Mouse (Mus musculus): ENCODE measurements at regions not wholly inside any gene's neighbourhood (a gene's known extent, or its start where the extent isn't known, plus 50 kb on each side); places are given as distances from the start of the nearest gene placed in this dataset.

DNA sequence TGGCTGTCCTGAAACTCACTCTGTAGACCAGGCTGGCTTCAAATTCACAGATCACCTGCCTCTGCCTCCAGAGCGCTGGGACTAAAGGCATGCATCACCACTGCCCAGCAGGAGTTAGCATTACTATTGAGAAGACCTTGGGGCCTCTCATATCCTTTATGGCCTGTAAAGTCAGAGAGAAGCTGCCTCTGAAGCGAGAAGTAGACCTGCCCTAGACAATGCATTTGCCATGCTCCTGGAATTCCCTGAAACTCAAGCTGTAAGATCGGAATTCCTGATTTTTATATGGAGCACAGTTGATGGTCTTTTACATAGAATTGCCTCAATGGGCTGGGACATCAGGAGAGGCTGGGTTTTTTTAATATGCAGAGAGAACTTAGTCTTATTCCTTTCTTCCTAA lies 174.0 kb upstream of the Tenm3 start:
- DNase-seq (ENCODE audit: low spot score in 2 of 2), result no peak

DNA sequence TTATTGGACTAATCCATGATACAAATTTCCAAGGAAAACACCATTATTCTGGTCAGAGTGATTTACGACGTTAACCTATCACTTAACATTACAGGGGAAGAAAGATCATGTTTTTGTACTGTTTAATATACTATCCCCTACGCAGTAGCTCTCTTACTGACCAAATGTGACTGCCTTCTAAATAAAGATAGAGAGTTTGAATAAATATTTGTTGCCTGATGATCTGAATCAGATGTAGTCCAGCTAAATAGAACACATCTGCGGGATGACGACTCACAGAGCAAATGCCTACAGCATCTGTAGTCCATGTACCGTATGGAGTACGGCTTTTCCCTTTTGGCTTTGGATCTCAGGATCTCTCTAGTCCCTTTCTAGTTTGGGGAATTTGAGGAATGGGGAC lies 171.9 kb upstream of the Tenm3 start:
- DNase-seq (ENCODE audit: low spot score in 2 of 2), result no peak

DNA sequence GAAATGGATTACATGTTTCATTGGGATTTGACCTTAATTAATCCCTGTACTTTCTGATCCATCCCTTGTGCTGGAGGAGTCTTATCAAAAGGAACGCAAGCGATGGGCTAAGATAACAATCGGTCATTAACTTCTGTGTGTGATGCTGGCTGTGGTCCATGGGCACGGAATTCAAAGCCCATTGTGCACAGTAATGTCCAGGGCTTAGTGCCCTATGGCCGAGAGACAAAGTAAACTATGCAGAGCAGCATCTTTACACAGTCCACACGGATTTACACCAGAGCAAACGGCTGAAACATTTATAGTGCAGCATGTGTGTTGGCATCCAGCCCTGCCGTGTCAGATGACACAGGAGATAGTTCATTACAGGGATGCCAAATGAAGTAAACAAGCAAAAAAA lies 171.4 kb upstream of the Tenm3 start:
- peak in 1 of 2 experiments; percentile 2 for DNase-seq (ENCODE audit: low spot score in 2 of 2)

DNA sequence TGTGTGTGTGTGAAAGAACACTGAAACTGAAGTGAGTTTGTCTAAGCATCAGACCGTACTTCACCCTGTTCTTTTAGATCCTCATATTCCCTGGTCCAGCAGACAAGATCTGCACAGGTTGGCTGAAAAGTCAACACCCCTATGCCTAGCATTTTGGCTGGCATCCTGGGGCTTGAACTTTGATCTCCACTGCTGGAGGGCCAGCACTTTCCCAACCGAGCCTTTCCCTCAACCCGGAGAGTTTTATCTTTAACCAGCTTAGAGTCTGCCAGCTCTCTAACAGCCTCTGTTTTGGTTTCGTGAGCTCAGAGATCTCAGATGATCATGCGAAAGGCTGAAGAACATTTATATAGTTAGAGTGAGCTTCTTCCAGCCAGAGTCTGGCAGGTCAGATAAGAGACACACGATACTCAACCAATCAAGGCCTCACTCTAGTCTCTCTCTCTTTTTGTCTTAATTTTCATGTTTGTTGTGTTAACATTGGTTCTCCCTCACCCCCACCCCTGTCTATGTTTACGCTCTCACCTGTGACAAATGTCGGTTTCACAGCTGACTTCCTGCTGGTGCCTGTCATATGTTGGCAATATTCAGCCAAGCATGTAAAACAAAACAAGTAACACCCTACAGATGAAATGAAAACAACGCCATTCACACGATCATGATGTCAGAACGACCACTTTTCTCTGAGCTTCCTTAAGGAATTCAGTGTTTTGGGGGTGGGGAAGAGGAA lies 162.7 kb upstream of the Tenm3 start:
- no peak for DNase-seq (ENCODE audit: low spot score in 2 of 2)

DNA sequence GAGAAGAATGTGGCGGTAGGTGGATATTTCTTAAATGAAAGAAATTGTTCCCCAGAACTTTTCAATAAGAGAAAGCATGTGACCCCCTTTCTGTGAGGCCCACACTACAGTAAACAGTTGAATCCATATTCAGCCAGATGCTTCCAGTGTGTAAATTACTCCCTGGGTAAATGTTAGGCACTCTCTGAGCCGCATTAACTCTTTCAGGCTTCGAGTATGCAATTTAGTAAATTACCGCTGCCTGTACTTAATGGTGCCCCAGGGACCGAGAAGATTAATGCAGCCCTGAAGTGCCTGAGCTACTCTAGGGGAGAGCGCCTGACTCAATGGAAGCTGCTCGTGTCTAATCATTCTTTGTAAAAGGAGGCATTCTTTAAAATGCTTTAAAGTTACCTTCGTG lies 137.9 kb upstream of the Tenm3 start:
- no peak for DNase-seq (ENCODE audit: low spot score in 2 of 2)

DNA sequence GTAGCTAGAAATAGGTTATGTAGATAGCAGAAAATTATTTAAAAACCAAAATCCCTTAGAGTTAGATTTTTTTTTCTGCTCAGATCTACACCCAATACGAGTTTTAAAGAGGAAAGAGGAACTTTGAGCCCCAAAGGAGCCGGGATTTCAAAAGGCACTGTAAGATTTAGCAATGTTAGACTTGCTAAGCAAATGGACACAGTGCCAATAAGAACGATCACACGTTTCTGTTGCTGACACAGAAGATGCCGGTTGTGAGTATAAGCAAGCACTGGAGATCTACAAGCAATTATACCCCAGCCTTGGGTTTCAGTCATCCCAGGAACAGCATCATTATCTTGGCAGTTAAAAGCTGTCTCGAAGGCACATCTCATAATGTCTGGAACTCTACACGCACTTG lies 137.0 kb upstream of the Tenm3 start:
- DNase-seq (ENCODE audit: low spot score in 2 of 2), result no peak

DNA sequence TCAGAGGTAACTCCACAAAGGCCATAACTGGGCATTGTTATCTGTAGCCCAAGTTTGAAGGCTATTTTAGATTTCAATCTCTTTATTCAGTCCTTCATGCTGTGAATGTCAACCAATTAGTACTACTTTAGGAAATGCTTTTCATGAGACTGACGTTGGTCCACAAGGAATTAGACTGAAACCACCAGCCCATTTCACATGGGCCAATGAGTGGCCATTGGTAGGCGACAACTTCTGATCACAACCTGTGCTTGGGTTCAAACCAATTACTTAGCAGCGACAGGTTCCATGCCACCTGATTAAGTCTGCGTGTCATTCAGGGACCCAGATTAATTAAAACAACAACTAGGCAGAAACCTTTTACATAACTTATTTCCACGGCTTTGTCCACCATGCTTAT lies 126.9 kb upstream of the Tenm3 start:
- DNase-seq (ENCODE audit: low spot score in 2 of 2), result no peak

DNA sequence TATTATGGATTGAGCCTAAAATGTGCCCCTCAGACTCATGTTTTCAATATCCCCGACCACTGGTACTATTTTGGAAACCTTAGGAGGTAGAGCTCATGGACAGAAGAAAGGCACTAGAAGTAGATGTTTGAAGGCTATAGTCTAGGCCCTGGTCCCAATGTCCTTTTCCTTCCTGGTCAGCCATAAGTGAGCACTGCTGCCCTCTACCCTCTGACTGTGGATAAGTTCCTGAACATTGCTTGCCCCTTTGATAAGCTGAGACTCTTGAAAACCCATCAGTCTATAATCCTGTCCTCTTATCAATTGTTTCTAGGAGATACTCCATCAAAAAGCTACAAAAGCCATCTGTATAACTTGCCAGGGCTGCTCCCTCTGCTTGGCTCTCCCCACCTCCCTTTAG lies 121.2 kb upstream of the Tenm3 start:
- DNase-seq (ENCODE audit: low spot score in 2 of 2), result no peak

DNA sequence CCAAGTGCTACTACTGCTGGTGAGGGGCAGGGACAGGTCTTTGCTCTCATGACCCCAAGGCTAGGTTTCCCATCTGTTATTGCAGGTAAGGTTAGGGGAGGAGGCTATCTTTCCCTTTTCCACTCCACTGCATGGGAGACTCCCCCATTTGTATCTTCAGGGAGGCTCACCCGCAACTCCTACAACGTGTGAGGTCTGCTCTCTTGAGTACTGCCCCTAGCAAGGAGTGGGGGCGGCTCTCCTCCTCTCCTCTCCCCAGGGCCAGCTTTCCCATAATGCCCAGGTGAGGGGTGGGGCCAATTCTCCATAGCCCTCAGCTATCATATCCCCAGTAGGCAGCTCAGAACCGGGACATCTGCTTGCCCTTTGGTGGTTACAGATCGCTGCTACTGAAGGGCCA lies 113.9 kb upstream of the Tenm3 start:
- no peak for DNase-seq (ENCODE audit: low spot score in 2 of 2)

DNA sequence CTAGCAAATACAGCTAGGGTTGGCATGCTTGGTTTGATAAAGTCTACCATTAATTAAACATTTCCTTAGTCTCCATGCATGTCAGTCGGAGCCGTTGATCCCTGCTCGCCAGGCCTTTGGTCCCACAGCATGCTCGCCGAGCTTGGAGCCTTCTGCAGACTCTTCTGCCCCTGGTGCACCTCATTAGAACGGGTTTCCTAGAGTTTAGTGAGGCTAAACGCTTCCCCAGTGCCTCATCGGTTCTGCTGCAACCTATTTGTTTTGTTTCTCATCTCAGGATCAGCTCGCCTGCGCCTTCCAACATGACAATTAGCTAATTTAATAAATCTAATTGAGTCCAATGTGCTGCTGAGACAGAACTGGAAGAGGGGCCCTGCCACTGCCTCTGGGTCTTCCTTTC lies 107.7 kb upstream of the Tenm3 start:
- DNase-seq (ENCODE audit: low spot score in 2 of 2), result no peak

DNA sequence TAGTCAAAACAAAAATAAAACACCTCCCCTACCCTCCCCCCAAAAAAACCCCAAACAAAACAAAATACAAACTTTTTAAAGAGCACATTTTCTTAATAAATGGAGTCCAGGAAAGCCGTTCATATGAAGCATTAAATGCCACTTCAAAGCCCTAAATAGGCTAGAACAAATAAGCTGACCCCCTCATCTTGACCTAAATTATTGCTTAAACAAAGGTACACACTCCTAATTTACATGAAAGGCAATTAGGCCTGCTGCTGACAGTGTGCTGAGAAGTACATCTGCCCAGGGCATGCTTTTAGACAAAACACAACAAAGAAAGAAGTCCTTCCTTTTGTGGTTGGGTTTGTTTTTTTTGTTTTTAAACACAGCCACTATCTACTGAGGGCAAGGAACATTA lies 100.4 kb upstream of the Tenm3 start:
- DNase-seq (ENCODE audit: low spot score in 2 of 2), result no peak

DNA sequence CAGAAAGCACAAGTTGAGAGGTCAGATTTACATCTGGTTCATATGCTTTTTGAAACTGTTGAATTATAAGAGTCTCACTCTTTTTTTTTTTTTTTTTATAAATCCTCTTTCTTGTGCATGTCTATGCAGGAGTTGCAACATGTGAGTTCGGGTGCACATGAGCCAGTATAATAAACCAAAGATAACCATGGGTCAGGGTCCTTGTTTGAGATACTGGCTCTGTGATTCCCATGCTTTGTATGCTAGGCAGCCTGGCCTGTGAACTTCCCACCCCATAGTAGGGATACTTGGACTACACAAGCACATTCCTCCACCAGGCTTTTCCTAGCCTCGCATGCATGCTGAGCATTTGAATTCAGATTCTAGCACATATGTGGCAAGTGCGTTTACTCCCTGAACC lies 93.4 kb upstream of the Tenm3 start:
- DNase-seq (ENCODE audit: low spot score in 2 of 2), result no peak

DNA sequence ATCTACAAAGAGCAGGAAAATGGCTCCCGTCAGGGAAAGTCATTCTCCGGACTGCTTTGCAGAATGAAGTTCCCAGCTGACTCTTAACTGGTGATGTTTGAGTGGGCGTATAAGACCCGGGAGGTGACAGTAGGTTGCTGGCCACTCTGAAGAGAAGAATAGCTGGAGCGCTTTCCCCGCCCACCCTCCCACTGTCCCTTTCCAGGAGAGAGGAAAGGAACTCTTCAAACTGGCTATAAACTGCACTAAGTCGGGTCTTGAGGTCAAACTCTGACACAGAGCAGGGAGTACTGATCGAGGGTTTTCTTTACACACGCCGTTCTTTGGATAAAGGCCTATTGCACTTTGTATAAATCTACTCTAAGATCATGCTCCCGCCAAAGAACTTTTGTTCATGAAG lies 83.4 kb upstream of the Tenm3 start:
- DNase-seq (ENCODE audit: low spot score in 2 of 2), result no peak

DNA sequence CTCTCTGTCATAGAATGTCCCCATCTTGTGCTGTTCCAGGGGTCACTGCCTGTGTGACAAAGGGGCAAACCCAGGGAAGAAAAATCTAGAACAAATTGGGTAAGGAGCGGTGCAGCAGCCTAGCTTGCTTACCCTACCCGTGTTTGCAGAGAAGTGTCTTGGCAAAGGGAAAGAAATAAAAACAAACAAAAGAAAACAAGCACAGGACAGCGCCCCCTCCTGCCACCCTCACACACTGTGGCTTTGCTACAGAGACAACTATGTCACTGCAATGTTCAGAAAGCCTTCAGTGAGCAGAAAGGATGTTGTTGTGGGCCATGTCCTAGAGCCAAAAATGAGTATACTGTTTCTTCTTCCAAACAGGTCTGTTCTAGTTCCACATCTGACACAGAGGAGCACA lies 71.5 kb upstream of the Tenm3 start:
- DNase-seq (ENCODE audit: low spot score in 2 of 2), result no peak

DNA sequence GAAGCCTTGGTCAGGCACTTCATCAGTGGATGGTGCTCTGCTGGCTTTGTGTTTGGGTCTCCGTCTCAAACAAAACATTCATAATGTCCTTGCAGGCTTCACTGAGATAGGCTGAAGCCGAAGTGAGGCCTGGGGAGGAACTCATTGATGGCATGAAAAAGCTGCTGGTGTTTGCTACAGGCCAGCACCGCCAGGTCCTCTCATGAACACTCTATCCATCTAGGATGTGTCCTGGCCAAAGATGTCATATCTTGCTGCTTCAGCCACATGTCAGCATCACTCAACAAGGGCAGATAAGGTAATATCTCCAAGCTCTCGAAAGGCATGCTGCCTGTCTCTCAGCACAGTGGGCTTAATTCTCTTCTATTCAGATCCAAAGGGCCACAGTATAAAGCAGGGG lies 69.1 kb upstream of the Tenm3 start:
- DNase-seq (ENCODE audit: low spot score in 2 of 2), result no peak

DNA sequence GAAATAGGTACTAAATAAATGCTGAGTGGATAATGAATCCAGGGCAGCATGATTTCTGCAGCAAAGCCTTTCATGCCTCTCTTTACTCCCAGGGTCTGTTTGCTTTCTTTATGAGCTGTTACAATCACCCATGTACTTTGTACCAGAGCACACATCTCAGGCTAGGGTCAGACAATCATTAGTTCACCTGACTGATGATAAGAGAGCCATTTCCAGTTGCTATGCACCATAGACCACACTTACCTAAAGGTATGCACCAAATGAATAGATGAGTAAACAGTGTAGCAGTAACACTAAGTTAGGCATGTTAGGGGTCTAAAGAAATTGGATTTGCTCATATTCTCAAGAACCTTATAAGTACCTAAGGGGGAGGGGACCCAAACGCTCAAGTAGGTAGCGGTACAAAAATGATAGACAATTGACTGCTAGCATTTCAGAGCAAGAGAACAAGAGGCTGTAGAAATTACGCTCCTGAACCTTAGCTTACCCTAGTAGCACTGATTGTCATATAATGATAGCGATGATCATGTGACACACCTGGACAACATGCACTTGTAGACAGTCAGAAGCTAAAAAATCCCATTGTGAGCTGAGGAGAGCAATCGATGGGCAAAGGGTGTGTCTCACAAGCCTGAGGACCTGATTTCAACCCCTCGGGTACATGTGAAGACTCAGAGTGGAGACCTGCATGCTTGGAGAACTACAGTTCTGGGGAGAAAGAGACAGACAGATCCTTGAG lies 58.1 kb upstream of the Tenm3 start:
- no peak for DNase-seq (ENCODE audit: low spot score in 2 of 2)

DNA sequence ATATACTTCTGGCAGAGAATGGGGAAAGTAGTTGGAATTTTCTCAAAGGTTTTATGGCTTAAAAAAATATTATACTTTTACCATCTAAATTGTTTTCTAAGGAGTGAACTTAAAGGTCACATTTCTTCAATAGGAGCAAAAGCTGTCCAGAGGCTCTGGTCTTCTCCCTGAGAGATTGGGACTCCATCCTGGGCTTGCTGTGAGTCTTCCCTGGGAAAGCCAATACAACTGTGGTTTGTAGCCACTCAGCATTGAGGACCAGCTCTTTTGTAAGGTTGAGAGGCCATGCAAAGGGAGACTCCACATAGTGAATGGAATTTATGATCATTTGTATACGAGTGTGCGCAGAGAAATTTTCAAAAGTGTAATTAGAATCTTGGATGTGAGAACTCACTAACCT lies 52.9 kb upstream of the Tenm3 start:
- DNase-seq (ENCODE audit: low spot score in 2 of 2), result no peak

DNA sequence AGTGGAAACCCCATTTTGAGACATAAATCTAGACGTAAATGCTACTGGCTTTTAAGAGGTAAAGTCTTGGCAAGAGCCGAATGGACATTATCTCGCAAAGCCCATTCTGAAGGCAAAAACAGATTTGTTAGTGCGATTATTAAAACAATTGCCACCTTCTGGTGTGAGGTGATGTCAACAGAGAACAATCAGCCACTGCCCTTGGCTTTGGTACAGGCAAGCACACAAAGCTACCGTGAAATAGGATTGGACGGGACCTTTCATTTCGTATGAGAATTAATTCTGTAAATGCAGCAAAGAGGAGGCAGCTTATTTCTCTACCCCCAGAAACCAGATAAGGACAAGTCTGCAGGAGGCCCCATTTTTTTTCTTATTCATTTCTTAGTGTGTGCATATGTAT lies 52.5 kb upstream of the Tenm3 start:
- DNase-seq (ENCODE audit: low spot score in 2 of 2), result no peak

DNA sequence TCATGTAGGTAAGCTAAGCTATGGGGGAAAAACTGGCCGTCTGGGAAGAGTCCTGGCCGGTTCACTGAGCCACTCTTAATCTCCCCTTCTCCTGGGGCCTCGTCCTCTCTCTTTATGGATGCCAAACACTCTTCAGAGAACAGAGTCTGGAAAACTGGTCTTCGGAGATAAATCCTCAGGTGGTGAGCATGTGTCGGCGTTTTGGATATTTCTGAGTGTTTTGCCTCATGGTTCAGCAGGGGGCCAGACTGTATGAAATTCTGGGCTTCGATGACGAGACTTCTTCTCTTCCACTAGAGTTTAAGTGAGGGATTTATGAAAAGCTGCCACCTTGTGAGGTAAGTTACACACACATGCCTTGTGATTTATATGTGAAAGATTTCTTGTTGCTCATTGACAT lies 51.8 kb upstream of the Tenm3 start:
- no peak for DNase-seq (ENCODE audit: low spot score in 2 of 2)

Data from right cerebral cortex, adult 2 months (tissue).